Mouse (Mus musculus) midbrain, embryonic 14.5 days (tissue): ENCODE results near the gene Lsamp. TPM values are rescaled to one million over a fixed set of nuclear protein-coding genes. Genes with fewer than 3 reads are reported as not detected.

Source experiments
- ATAC-seq: fragments of 200-750 bp; cut with Nextera tagmentation; 2 replicates; pipeline ENCODE4 v1.8.0; 2017; ENCODE audit warnings: moderate number of reproducible peaks, moderate library complexity; ENCODE audit not compliant: low FRiP score, low TSS enrichment
- DNase-seq: peaks from one replicate; pipeline ENCODE4 v3.0.0-alpha.2; 2015
- H3K27ac ChIP-seq: fragments of 300-500 bp; sonication (generic); replicated peaks from 2 replicates; pipeline ENCODE4 v1.5.1; 2014; ENCODE audit warnings: mild to moderate bottlenecking, low read depth, low read length, moderate library complexity
- H3K27me3 ChIP-seq: fragments of 300-500 bp; sonication (generic); 2 replicates; pipeline ENCODE4 v1.6.1; 2014; ENCODE audit warnings: low read length, control low read depth, mixed read lengths; ENCODE audit not compliant: control insufficient read depth, insufficient read depth
- H3K36me3 ChIP-seq: fragments of 300-500 bp; sonication (generic); 2 replicates; pipeline ENCODE4 v1.6.1; 2014; ENCODE audit warnings: low read length, control low read depth; ENCODE audit not compliant: control insufficient read depth, insufficient read depth
- H3K4me1 ChIP-seq: fragments of 300-500 bp; sonication (generic); 2 replicates; pipeline ENCODE4 v1.6.1; 2014; ENCODE audit warnings: mild to moderate bottlenecking, antibody characterized with exemption, low read length, control low read depth; ENCODE audit not compliant: control insufficient read depth, insufficient read depth
- H3K4me2 ChIP-seq: fragments of 300-500 bp; sonication (generic); 2 replicates; pipeline ENCODE4 v1.6.1; 2014; ENCODE audit warnings: mild to moderate bottlenecking, low read length, moderate library complexity
- H3K4me3 ChIP-seq: fragments of 300-500 bp; sonication (generic); replicated peaks from 2 replicates; pipeline ENCODE4 v1.5.1; 2014; ENCODE audit warnings: low read depth, low read length
- H3K9ac ChIP-seq: fragments of 300-500 bp; sonication (generic); replicated peaks from 2 replicates; pipeline ENCODE4 v1.6.1; 2014; ENCODE audit warnings: mild to moderate bottlenecking, low read length, moderate library complexity
- H3K9me3 ChIP-seq: fragments of 300-500 bp; sonication (generic); 2 replicates; pipeline ENCODE4 v1.6.1; 2016; ENCODE audit warnings: low read length, control low read depth, mixed read lengths; ENCODE audit not compliant: control insufficient read depth
- WGBS: fragments of 180-500 bp; shearing (Covaris S2); extraction: QIAGEN DNeasy Blood & Tissue Kit; methylation state at CpG from one replicate; pipeline ENCODE4 v1.1.7; 2014; 5-methylcytosine and 5-hydroxymethylcytosine counted together
- polyA plus RNA-seq: library from polyadenylated mRNA; unstranded; fragments of >200 nt; fragmentation: Nextera tagmentation; extraction: Ambion mirVana; gene quantifications from 2 replicates; pipeline ENCODE4 v1.2.1, GENCODE M21; 2014

Gene Lsamp
- polyA plus RNA-seq, 1 experiment from 2014 or later = 79.5 TPM

DNA sequence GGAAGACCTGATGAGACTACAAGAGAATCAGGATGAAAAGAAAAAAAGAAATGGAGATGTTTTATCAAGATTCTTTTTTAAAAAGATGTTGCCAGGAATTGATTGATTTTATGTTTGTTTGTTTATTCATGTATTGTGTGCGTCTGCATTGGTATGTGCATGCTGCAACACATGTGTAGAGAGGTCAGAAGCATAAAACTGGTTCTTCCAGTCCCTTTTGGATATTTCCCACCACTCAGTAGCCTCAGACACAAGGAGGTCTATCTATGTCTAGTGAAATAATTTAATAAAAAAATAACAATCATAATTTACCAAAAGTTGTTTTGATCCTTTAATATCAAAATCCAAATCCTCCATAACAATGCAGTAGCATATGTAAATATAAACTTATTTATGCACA lies 1400.1 kb downstream of the Lsamp start:
- no peak overlapping the region for H3K27ac ChIP-seq
- H3K9me3 ChIP-seq = no peaks in the 10 kb centered on the region
- H3K9ac ChIP-seq = no peak overlapping the region
- DNase-seq (no peak), ATAC-seq (no peak)
- H3K4me3 ChIP-seq = no peak overlapping the region
- WGBS = 93% methylated on average over 1 of the region's 1 CpGs
- H3K4me1 ChIP-seq = no peaks in the 10 kb centered on the region
- no peaks in the 10 kb centered on the region for H3K36me3 ChIP-seq
- H3K27me3 ChIP-seq = no peaks in the 10 kb centered on the region
- H3K4me2 ChIP-seq = no peak overlapping the region

GRCm38 (mm10) chr16:41408850-41409249 lies 1424.7 kb downstream of the Lsamp start:
- H3K4me3 ChIP-seq = no peak overlapping the region
- DNase-seq (no peak), ATAC-seq (no peak)
- no peaks in the 10 kb centered on the region for H3K4me1 ChIP-seq
- 61% methylated on average over 7 of the region's 7 CpGs for WGBS
- no peak overlapping the region for H3K9ac ChIP-seq
- no peak overlapping the region for H3K4me2 ChIP-seq
- H3K27me3 ChIP-seq = no peaks in the 10 kb centered on the region
- H3K36me3 ChIP-seq = no peaks in the 10 kb centered on the region
- H3K27ac ChIP-seq = no peak overlapping the region
- no peaks in the 10 kb centered on the region for H3K9me3 ChIP-seq

DNA sequence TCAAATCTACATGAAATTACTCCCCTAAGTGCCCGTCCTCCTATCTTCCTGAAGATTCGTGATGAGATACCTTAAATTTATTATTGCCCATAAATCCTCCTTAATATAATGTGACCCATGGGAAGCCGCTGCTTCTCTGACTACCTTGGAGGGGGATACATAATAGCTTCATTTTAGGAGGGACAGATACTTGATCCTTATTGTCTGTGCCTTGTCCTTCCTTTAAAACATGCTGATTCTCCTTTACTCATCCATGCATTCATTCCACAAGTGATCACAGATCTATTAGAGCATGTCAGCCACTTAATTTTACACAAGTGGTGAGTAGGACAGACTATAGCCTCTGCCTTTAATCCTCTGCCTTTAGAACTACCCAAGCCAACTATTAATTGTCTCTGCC lies 1426.5 kb downstream of the Lsamp start:
- no peaks in the 10 kb centered on the region for H3K27me3 ChIP-seq
- H3K4me2 ChIP-seq = no peak overlapping the region
- no peaks in the 10 kb centered on the region for H3K36me3 ChIP-seq
- DNase-seq = no peak
- H3K9ac ChIP-seq = no peak overlapping the region
- no peak for ATAC-seq
- H3K4me1 ChIP-seq = no peaks in the 10 kb centered on the region
- H3K9me3 ChIP-seq = no peaks in the 10 kb centered on the region
- no peak overlapping the region for H3K27ac ChIP-seq
- WGBS = 76% methylated on average over 3 of the region's 3 CpGs
- H3K4me3 ChIP-seq = no peak overlapping the region

GRCm38 (mm10) chr16:41417363-41417762 lies 1433.2 kb downstream of the Lsamp start:
- DNase-seq = peak; percentile 51
- Histone ChIP-seq H3K4me3 (no peak overlapping the region), H3K27me3 (no peaks in the 10 kb centered on the region), H3K4me1 (no peaks in the 10 kb centered on the region), H3K9me3 (no peaks in the 10 kb centered on the region), H3K9ac (no peak overlapping the region), H3K36me3 (no peaks in the 10 kb centered on the region), H3K27ac (no peak overlapping the region), H3K4me2 (no peak overlapping the region)
- WGBS = 74% methylated on average over 5 of the region's 5 CpGs
- no peak for ATAC-seq

- H3K4me3 ChIP-seq = no peak overlapping the region
- 68% methylated on average over 2 of the region's 2 CpGs for WGBS
- no peak for DNase-seq
- no peaks in the 10 kb centered on the region for H3K4me1 ChIP-seq
- H3K27ac ChIP-seq = no peak overlapping the region
- H3K9ac ChIP-seq = no peak overlapping the region
- no peak for ATAC-seq
- H3K27me3 ChIP-seq = no peaks in the 10 kb centered on the region
- no peaks in the 10 kb centered on the region for H3K9me3 ChIP-seq
- H3K4me2 ChIP-seq = no peak overlapping the region
- H3K36me3 ChIP-seq = no peaks in the 10 kb centered on the region
Observed at GRCm38 (mm10) chr16:41467391-41467790, 1483.2 kb downstream of the Lsamp start.

DNA sequence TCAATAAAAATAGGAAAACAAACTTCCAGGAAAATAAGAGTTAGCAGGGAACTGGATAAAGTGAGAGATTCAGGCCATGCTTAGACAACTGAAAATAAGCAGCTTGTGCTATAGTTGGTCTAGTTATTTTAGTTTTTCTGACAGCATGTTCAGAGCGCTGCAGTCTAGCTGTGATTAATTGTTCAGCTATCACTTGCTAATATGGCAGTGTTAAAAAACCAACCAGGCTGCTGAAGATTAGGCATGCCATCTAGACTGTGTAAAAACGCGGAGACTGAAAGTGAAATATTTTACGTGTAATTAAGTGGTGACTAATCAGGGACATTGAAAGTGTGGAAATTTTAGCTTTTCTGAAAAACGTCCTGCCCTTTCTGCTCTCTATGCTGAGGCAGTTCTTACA lies 1494.5 kb downstream of the Lsamp start:
- Histone ChIP-seq H3K36me3 (no peaks in the 10 kb centered on the region), H3K9me3 (no peaks in the 10 kb centered on the region), H3K4me1 (no peaks in the 10 kb centered on the region), H3K4me3 (no peak overlapping the region), H3K4me2 (no peak overlapping the region), H3K9ac (no peak overlapping the region), H3K27me3 (no peaks in the 10 kb centered on the region), H3K27ac (no peak overlapping the region)
- ATAC-seq (no peak), DNase-seq (no peak)
- WGBS = 91% methylated on average over 5 of the region's 5 CpGs

DNA sequence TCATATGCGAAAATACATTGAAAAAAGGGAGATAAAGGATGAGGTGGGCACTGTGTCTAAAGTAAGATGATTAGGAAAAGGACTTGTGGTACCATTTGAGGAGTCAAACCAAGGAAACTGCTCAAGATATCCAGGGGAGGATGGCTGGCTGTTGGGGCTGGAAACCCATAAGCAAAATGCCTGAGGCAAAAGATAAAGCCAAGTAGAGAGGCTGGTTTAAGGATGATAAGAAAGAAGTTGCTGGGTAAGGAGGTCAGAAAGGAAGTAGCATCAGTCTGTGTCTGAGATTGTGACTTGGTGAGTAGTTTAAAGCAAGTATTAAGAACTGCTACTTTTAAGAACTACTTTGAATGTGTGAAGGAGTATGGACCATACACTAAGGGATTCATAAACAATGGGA lies 1497.7 kb downstream of the Lsamp start:
- Histone ChIP-seq H3K27me3 (no peaks in the 10 kb centered on the region), H3K9ac (no peak overlapping the region), H3K9me3 (no peaks in the 10 kb centered on the region), H3K36me3 (no peaks in the 10 kb centered on the region), H3K4me1 (no peaks in the 10 kb centered on the region), H3K4me3 (no peak overlapping the region), H3K27ac (no peak overlapping the region), H3K4me2 (no peak overlapping the region)
- DNase-seq (no peak), ATAC-seq (no peak)
- WGBS = 76% methylated on average over 1 of the region's 1 CpGs

DNA sequence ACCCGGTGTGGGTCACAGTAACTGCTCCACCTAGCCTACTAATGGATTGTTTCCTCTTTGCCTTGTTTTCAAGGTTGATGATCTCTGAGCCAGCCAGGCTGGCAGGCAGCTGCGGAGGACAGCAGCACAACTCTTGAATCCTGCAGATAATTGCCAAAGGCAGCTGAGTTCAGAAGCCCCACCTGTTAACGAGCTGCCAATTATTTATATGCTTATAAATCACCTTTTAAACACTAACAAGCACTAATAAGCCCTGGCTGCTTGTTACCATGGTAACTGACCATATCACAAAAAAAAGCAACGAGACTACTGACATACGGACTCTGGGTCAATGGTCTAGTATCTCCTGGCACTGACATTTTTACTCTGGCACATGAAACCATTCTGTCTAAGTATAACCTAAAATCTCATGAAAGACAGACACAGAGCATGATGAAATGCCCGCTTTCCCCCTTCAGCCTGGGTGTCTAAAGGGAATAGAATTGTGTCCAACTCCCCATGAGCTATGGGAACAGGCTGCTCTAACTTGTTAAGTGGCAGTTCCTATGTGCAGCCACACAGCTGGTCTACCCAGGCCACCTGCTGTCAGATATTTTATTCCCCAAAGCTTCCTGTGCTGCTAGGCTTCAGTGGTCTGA lies 1526.9 kb downstream of the Lsamp start:
- Histone ChIP-seq H3K9me3 (no peaks in the 10 kb centered on the region), H3K9ac (no peak overlapping the region), H3K4me2 (no peak overlapping the region), H3K4me1 (peaks cover 7% of the 10 kb centered on the region), H3K36me3 (no peaks in the 10 kb centered on the region), H3K27ac (0 out of 2 replicates have a peak overlapping the region, but pooled peaks have one; percentile 8), H3K4me3 (no peak overlapping the region), H3K27me3 (no peaks in the 10 kb centered on the region)
- DNase-seq (peak; percentile 50), ATAC-seq (no peak)
- 51% methylated on average over 6 of the region's 6 CpGs for WGBS

DNA sequence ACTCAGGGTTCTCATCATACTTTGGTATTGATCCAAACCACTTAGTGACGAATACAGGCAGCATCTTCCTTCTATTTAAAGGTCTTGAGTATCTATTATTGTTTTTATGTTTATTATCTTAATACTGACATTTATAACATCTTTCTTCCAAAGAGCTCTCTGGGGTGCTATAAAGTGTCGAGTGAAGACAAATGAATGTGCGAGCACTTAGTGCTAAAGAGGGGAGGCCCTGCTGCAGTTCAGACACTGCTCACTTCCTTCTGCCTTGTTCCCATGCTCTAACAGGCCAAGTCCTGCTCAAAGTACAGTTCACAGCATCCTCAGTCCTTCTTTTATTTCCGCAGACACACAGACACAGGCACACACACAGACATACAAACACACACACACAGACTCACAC lies 1537.4 kb downstream of the Lsamp start:
- Histone ChIP-seq H3K4me1 (no peaks in the 10 kb centered on the region), H3K9me3 (no peaks in the 10 kb centered on the region), H3K36me3 (no peaks in the 10 kb centered on the region), H3K27ac (no peak overlapping the region), H3K4me2 (no peak overlapping the region), H3K27me3 (no peaks in the 10 kb centered on the region), H3K4me3 (no peak overlapping the region), H3K9ac (no peak overlapping the region)
- WGBS = 66% methylated on average over 4 of the region's 4 CpGs
- ATAC-seq (no peak), DNase-seq (no peak)
